Mouse (Mus musculus) yolk sac, embryonic 10.5 days (tissue): ENCODE data around the gene Sh2b1.

Experiments
- DNase-seq: peaks from one replicate; pipeline ENCODE4 v3.0.0-alpha.2; 2017; ENCODE audit warnings: low spot score

The Sh2b1 gene

DNA sequence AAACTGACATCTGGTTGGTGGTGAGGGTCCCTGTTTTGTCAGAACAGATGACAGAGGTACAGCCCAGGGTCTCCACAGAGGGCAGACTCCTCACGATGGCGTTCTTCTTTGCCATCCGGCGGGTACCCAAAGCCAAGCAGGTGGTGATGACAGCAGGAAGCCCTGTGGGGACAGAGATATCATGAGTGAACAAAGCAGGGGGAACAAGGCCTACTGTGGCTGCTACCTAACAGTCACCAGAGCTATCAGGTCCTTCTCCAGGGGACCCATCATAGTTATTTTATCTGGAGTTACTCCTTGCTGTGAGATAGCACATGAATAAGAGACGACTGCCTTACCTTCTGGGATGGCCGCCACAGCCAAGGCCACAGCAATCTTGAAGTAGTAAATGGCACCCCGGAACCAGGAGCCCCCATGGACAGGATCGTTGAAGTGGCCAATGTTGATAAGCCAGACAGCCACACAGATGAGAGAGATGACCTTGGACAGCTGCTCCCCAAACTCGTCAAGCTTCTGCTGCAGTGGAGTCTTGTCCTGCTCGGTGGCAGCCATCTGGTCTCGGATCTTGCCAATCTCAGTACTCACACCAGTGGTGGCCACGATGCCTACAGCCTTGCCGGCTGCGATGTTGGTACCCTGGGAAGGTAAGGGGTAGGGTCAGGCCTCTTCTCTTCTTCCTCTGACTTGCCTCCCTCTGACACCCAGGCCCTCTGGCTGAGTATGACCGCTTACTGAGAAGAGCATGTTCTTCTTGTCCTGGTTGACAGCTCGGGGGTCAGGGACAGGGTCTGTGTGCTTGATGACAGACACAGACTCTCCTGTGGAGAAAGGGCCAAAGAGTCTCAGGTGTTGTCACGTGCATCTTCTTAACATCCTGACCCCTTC lies 18.6 kb downstream of the Sh2b1 start:
- no peak for DNase-seq

DNA sequence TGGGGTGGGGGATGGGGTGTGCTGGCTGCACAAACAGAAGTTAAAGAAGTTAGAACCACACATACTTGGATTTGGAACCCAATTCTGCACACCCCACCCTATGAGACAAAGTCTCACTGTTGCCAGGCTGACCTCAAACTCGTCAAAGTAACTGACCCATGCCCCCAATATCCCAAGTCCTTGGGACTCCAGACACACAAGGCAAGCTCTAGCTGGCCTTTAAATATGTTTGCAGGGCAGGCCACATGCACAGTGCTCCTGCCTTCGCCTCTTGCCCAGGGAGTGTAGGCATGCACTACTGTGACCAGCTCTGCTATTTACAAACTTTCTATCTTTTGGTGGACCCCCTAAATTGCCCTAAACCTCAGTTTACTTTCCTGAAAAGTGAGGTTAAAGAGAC lies 20.0 kb downstream of the Sh2b1 start:
- no peak for DNase-seq

- no peak for DNase-seq
These were observed 21.4 kb downstream of the Sh2b1 start for GRCm38 (mm10) chr7:126453861-126454260.

GRCm38 (mm10) chr7:126452244-126452643 lies 23.0 kb downstream of the Sh2b1 start:
- DNase-seq, result no peak

- no peak for DNase-seq
These were observed 24.6 kb downstream of the Sh2b1 start for GRCm38 (mm10) chr7:126450641-126451040.

DNA sequence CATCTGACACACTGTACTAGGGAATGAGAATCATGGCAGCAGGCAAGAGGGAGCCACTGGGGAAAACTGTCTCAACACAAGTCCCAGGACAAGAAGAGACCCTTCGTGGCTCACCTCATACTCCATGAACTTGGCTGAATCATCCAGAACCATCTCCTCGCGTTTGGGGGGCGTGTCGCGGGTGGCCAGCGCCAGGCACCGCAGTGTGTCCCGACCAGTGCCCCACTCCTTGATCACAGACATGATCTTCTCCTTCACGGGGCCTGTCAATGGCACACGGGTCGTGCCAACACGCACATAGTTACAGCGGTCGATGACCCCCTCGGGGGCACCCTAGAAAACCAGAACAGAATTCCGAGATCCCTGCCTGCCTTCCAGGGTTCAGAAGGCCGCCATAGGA lies 25.2 kb downstream of the Sh2b1 start:
- no peak for DNase-seq

- DNase-seq, result no peak
These were observed 26.7 kb downstream of the Sh2b1 start for GRCm38 (mm10) chr7:126448481-126448880.

GRCm38 (mm10) chr7:126446217-126446616 lies 29.0 kb downstream of the Sh2b1 start:
- no peak for DNase-seq

DNA sequence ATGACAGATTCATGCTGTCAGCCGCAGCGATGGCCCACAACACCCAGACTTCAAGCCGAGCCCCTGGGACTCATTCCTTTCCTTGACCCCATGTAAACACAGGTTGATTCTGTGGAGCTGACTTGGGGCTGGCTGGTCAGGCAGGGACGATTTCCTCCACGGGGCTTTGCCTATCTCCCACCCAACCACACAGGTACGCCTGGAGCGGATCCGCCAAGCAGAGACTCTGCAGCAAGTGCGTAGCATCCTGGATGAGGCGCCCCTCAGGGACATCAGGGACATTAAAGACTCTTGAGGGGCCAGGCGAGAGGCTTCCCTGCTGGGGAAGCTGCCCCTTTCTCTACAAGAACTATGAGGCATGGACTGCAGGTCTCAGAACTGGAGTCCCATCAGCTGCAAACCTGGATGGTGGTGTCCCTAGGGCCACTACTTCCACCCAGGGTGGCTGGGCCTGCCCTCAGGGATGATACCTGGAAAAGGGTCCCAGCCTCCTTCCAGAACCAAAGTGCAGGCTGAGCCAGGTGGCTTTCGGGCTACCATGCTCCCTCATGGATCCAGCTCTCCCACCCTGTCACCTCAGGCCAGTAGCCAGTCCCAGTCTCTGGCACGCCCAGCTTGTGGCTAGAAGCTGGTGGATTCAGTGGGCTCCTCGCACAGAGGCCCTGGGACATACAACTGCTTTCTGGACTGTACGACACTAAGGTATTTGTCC lies 30.0 kb downstream of the Sh2b1 start:
- no peak for DNase-seq

GRCm38 (mm10) chr7:126444536-126444935 lies 30.7 kb downstream of the Sh2b1 start:
- DNase-seq, result no peak

DNA sequence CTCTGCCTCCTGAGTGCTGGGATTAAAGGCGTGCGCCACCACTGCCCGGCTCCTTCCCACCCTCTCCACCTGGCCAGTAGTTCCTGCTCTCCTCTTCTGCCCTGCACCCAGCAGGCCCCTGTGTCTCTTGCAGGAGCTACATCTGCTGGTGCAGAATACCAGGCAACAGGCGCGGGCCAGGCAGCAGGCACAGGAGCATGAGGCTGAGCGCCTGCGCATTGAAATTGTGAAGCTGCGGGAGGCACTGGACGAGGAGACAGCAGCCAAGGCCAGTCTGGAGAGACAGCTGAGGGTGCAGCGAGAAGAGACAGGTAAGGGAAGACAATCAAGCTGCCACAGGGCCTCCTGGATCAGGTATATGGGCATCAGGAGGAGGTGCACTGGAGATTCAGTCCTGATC lies 31.2 kb downstream of the Sh2b1 start:
- no peak for DNase-seq

DNA sequence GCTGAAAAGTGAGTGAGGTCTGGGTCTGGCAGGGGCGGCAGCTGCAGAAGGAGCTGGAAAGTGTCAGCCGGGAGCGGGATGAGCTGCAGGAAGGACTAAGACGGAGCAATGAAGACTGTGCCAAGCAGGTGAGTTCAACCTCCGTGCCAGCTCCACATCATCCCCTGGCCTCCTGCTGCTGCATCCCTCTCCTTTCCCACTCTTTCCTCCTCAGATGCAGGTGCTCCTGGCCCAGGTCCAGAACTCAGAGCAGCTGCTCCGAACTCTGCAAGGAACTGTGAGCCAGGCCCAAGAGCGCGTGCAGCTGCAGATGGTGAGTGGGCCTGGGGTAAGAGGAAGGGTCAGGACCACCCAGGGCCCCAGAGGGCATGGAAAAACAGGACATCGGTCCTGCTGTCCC lies 35.1 kb downstream of the Sh2b1 start:
- DNase-seq, result no peak

GRCm38 (mm10) chr7:126436851-126437250 lies 38.4 kb downstream of the Sh2b1 start:
- DNase-seq, result peak; percentile 16

DNA sequence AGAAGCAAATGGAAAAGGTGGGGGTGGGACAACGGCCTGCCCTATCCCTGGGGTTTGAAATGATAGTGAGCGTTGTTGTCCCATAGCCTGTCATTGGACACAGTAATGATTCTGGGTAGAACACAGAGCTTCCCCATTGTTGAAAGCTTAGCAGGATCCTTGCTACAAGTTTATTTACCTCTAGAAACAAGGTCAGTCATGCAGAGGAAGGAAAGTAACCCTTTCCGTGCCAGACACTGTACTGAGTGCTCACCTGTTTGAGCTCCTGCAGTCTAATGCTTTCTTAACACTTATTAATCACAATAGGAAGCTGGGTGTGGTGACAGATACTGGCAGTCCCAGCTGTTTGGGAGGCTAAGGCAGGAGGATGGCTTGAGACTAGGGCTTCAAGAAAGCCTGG lies 39.4 kb downstream of the Sh2b1 start:
- no peak for DNase-seq

DNA sequence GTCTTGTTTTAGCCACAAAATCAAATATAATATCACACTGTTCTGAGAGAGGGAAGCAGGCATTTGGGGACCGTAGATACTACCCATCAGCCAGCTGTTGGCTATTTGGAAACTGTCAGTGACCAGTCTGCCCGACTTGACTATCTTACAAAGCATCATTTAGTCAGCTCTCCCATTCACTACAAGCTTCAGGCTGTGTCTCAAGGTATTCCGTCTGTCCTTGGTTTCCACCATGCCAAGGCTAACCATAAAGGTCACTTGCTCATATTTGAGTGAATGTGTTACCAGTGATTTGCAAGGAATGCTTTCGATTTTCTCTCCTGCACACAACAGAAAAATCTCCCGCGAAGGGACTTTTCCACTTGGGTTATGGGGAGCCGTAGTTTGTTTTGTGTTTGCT lies 40.5 kb downstream of the Sh2b1 start:
- DNase-seq, result no peak

DNA sequence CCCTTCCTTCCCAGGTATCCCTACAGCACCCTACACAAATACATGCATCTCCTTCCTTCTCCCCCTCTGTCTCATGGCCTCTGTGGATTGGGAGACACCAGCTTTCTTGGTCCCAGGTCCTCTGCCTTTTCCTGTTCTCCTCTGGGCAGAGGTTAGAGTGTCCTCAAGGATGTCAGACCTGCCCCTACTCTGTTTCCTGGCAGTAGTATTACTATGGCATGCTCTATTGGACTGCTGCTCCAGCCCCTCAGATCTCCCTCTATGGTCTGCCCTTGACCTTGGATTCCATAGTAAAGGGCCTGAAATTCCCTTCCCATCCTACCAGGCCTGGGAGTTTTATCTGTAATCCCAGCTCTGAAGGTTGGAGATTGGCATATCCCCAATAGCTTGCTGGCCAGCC lies 45.1 kb downstream of the Sh2b1 start:
- DNase-seq, result no peak

- DNase-seq, result no peak
These were observed 45.7 kb downstream of the Sh2b1 start for GRCm38 (mm10) chr7:126429503-126429898.

DNA sequence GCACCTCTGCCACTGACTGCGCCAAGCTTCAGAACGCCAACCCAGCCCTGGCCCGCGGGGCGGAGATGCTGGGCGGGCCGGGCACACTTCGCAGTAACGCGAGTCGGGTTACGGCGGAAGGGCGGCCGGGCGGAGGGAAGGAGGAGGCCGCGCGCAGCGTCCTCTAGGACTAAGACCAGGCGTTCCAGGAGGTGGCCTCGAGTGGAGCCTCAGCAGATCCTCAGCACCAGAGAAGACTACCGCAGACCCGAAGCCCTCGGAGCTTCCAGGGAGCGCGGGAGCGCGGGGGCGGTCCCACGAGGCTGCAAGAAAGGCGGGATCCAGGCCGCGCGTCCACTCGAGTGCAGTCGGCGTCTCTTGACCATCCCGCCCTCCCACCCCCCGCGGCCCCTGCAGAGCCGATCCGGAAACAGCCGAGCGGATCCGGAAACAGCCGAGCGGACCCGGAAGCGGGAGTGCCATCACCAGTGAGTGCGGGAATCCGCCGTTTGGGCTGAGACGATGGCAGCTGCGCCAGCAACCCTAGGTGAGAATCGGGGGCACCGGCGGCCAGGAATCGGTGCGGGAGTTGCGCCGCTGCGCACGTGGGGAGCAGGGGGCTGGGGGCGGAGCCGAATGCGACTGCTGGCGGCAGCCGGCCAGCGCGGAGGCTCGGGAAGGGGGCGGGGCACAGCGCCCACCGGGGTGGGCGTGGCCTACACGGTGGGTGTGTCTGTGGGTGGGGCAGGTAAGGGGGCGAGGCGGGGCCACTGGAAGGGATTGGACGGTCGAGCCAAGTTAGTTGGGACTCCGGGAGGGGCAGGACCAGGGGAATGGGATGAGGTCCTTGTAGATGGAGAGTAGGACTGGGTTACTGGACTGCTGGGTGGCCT lies 46.4 kb downstream of the Sh2b1 start, which contains the start of gene Rabep2:
Gene Rabep2 (plus strand): TSS at position 129 of the 872 bp plus-strand sequence.
- peak; percentile 97 for DNase-seq

DNA sequence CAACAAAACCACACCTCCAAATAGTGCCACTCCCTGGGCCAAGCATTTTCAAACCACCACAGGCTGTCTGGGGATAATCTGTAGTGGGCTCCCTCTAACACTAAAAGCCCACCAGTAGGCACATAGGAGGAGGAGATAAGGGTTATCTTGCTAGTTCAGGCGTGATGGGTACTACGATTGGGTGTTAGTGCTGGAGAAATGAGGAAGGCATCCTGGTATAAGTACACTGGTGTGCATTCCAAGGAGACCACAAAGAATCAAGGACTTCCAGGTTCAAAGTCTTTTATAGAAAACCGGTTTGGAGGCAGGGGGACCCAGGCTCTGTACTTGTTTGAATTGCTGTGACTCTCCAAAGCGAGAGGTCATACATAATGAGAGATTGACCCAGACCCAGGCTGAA lies 47.1 kb downstream of the Sh2b1 start:
- DNase-seq, result no peak

DNA sequence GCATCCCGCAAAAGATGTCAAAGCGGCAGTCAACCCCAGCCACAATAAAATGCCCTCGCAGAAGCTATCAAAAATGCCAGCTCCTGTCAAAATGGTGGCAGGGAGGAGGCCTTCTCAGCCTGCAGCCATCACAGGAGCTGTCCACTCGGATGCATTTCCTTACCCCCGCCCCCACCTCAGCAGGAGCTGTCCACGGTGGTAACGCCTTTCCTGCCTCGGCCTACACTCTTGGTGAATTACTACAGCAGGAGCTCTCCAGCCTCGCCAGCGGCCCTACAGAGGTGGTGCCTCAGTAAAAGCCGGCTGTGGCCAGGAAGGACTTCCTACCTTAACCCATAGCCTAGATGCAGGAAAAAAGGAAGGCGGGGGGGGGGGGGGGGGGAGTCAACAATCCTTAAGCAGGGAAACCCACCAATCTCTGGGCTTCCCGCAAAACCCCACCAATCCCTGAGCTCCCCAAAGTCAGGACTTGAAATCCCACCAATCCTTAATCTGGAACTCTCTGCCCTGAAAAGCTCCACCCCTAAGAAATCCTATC lies 47.8 kb downstream of the Sh2b1 start:
- DNase-seq, result peak; percentile 68

DNA sequence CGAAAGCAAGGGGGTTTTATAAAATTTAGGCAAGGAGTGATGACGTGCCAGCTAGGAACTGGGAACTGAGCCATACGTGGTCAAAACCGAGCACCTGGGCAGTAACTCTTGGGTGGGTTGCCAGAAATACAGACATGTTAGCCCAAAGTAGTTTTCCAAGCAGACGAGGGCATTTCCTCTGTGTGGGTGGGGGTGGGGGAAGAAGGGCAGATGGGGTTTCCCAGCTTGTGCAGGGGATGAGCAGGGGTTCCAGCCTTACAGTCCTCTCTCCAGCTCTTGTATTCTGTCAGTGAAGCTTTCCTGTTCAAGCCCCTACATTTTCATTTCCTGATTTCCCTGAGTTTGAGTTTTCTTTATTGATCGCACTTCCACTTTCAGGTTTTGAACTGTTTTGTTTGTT lies 51.1 kb downstream of the Sh2b1 start:
- no peak for DNase-seq

GRCm38 (mm10) chr7:126421756-126422155 lies 53.5 kb downstream of the Sh2b1 start:
- DNase-seq, result no peak
